Mouse (Mus musculus) lung, postnatal 25 days (tissue): ENCODE data around the gene Trpc7.
A peak's percentile ranks its signal among the peaks of the same experiment; 100 is the strongest.

Experiments
- DNase-seq: peaks from one replicate; pipeline ENCODE4 v3.0.0; 2022; ENCODE audit warnings: low spot score

The Trpc7 gene

DNA sequence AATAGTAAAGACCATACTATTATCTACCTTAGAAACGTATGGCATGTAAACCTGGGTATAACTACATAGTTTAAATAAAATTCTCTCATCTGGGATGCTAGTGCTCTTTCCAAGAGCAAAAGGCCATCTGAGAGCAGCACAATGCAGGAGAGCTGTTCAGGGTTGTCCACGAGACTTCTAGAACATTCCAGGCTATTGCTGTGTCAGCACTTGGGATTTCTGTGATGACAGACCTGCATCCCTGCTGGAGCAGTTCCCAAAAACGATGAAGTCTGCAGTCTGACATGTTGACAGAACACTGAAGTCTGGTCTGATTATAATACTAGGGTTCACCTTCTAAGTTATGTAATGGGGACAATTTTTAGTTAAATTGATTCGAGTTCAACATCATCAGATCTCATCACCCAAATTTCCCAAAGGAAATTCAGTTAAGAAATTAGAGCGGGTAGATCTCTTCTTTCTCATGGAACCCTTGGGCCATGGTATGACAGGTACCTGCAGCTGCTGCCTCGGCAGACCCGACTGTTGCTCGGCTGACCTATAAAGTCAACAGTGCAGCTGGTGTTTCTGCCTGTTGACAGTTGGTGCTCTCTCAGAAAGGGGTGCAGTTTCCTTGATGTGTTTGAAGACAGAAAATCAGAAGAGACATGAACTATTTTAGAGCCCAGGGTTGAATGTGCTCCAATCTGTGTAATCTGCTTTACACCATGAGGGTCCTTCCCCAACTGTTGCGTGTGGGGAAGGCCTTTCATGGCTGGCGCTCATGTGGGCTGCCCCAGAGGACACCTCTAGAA is 148.9 kb downstream of the Trpc7 start:
- no peak for DNase-seq

- DNase-seq, result no peak
Observed at GRCm38 (mm10) chr13:56742325-56742901, 153.4 kb downstream of the Trpc7 start.

DNA sequence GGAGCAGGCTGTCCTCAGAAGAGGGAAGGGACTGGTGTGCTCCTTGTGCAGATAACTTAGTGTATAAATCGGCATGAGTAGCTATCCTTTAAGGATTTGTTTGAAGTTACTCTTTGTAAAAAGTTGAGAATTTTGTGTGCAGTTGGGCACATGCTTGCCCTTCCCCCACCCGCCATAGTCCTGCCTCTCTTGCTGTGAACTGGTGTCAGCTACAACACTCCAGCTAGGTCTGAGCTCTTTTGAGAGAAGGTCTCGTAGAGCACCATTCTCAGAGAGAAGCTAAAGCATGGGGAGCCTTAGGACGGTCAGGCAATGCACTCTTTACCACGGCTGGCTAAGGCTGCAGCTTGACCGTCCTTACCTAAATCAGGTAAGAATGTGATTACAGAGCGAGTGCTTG is 154.1 kb downstream of the Trpc7 start:
- DNase-seq, result no peak

DNA sequence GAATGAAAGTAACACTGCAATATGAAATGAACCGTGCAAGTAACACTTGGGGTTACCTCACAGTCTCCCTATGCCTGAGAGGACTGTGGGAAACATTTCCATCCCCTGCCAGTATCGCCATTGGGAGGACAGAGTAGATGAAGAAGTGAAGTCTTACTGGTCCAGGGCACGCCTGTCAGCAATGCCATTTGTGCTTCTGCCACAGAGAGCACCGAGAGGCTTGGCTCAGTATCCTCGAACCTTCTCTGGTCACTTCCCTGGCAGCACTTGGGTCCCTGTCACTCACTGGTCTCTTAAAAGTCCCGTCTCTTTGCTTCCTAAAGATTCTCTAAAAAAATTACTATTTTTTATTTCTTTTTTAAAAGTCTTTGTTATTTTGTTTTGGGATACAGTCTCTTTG is 155.3 kb downstream of the Trpc7 start:
- no peak for DNase-seq

GRCm38 (mm10) chr13:56739556-56739955 is 156.2 kb downstream of the Trpc7 start:
- no peak for DNase-seq

DNA sequence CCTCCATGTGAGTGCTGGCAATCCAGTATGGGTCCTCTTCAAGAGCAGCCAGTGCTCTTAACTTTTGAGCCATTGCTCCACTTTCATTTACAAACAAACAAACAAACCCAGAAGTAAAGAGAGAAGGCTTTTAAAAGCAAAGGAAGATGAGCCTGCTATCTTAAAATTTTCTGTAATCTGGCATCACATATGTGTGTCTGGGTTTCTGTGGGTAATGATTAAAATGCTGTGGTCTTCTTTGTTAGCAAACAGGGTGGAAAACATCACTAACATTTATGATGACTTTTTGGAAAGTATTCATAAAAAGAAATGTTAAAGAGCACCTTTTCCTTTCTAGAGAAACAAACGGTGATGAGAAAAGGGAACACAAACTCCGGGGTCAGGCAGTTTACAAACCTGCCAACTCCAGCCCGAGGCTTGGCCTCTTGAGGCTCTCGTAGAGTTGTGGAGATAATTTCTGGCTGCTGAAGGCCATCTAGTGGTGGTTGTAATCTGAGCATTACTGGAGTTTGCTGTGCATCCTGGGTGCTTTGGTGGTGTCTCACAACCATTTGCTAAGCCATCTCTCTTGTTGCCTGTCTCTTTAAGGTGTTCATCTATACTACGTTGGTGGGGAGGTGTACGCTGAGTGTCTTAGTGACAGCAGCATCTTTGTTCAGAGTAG is 160.4 kb downstream of the Trpc7 start:
- DNase-seq, result peak; percentile 55

- no peak for DNase-seq
Observed at GRCm38 (mm10) chr13:56734617-56735016, 161.2 kb downstream of the Trpc7 start.

GRCm38 (mm10) chr13:56729046-56729445 is 166.7 kb downstream of the Trpc7 start:
- DNase-seq, result no peak

DNA sequence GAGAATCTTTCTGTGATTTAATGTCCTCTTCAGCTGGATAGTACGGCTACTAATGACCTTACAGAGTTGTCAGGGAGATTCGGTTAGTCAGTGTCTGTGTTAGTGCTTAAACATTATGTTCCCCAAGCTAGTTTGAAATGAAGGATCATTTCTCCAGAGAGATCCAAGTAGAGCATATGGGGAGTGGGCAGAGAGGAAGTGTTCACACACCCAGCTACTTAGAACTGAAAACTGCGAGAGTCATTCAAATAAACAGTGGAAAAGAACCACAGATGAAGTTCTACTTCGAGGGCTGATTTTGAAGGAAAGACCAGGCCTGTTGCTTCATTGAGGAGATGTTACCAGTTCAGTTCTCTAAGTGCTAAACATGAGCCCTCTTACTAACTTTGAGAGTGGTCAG is 169.2 kb downstream of the Trpc7 start:
- no peak for DNase-seq
